Mouse (Mus musculus) heart, embryonic 14.5 days (tissue): Measurements from ENCODE around the gene Nxn. TPM values are rescaled to one million over a fixed set of nuclear protein-coding genes. Genes with fewer than 3 reads are reported as not detected.

Experiments
- ATAC-seq: fragments of 200-750 bp; cut with Nextera tagmentation; 2 replicates; pipeline ENCODE4 v1.8.0; 2017; ENCODE audit warnings: low read depth, moderate TSS enrichment; ENCODE audit not compliant: insufficient number of reproducible peaks, insufficient read depth, low FRiP score
- H3K27ac ChIP-seq, 2 experiments: fragments of 200-500 bp in 1 of 2; fragments of 300-500 bp in 1 of 2; sonication (generic) in 1 of 2; replicated peaks in 1 of 2; 2 replicates each; pipeline ENCODE4 v1.5.1; 2012 to 2014; ENCODE audit warnings: low read depth in 2 of 2, low read length in 2 of 2, control low read depth in 1 of 2, mild to moderate bottlenecking in 1 of 2, mixed read lengths in 1 of 2; ENCODE audit not compliant: control insufficient read depth in 1 of 2, insufficient read depth in 1 of 2
- H3K27me3 ChIP-seq: fragments of 300-500 bp; sonication (generic); 2 replicates; pipeline ENCODE4 v1.6.1; 2014; ENCODE audit warnings: mild to moderate bottlenecking, low read length, control low read depth; ENCODE audit not compliant: control insufficient read depth, insufficient read depth
- H3K36me3 ChIP-seq: fragments of 300-500 bp; sonication (generic); 2 replicates; pipeline ENCODE4 v1.6.1; 2014; ENCODE audit warnings: mild to moderate bottlenecking, control low read depth, low read length, mixed read lengths; ENCODE audit not compliant: control insufficient read depth, insufficient read depth
- H3K4me1 ChIP-seq, 2 experiments: fragments of 200-500 bp in 1 of 2; fragments of 300-500 bp in 1 of 2; sonication (generic) in 1 of 2; 2 replicates each; pipeline ENCODE4 v1.6.1; 2012 to 2014; ENCODE audit warnings: low read length in 2 of 2, control low read depth in 1 of 2, mixed read lengths in 1 of 2; ENCODE audit not compliant: control insufficient read depth in 2 of 2, insufficient read depth in 2 of 2
- H3K4me2 ChIP-seq: fragments of 300-500 bp; sonication (generic); 2 replicates; pipeline ENCODE4 v1.6.1; 2014; ENCODE audit warnings: mild to moderate bottlenecking, low read length
- H3K4me3 ChIP-seq, 2 experiments: fragments of 200-500 bp in 1 of 2; fragments of 300-500 bp in 1 of 2; sonication (generic) in 1 of 2; 2 replicates each; pipeline ENCODE4 v1.5.1; 2012 to 2014; ENCODE audit warnings: low read length in 2 of 2, mild to moderate bottlenecking in 2 of 2, control low read depth in 1 of 2, low read depth in 1 of 2, moderate library complexity in 1 of 2; ENCODE audit not compliant: control insufficient read depth in 1 of 2, insufficient read depth in 1 of 2
- H3K9ac ChIP-seq: fragments of 300-500 bp; sonication (generic); 2 replicates; pipeline ENCODE4 v1.6.1; 2014; ENCODE audit warnings: mild to moderate bottlenecking, low read length
- H3K9me3 ChIP-seq: fragments of 300-500 bp; sonication (generic); 2 replicates; pipeline ENCODE4 v1.6.1; 2016; ENCODE audit warnings: low read length, control low read depth; ENCODE audit not compliant: control insufficient read depth
- WGBS: fragments of 180-500 bp; shearing (Covaris S2); extraction: QIAGEN DNeasy Blood & Tissue Kit; methylation state at CpG from one replicate; pipeline ENCODE4 v1.1.7; 2014; 5-methylcytosine and 5-hydroxymethylcytosine counted together
- polyA plus RNA-seq: library from polyadenylated mRNA; unstranded; fragments of >200 nt; fragmentation: Nextera tagmentation; extraction: Ambion mirVana; gene quantifications from 2 replicates; pipeline ENCODE4 v1.2.1, GENCODE M21; 2014

Gene Nxn
- polyA plus RNA-seq, 1 experiment from 2014 or later, result 26.8 TPM

GRCm38 (mm10) chr11:76332240-76332639, 66.7 kb downstream of the Nxn start:
- Histone ChIP-seq H3K9me3 (no peaks in the 10 kb centered on the region), H3K36me3 (no peaks in the 10 kb centered on the region), H3K27me3 (no peaks in the 10 kb centered on the region), H3K27ac (peak overlapping the region in 1 of 2 experiments; percentile 24; a peak in 1 of 4 replicates), H3K4me1 (peaks cover 15 to 29% of the 10 kb centered on the region in 2 experiments), H3K9ac (no peak overlapping the region), H3K4me2 (no peak overlapping the region), H3K4me3 (no peak overlapping the region)
- no peak for ATAC-seq
- WGBS, result 58% methylated on average over 5 of the region's 5 CpGs

- H3K9ac ChIP-seq, result no peak overlapping the region
- H3K27me3 ChIP-seq, result no peaks in the 10 kb centered on the region
- no peaks in the 10 kb centered on the region for H3K9me3 ChIP-seq
- no peaks in the 10 kb centered on the region for H3K36me3 ChIP-seq
- no peak for ATAC-seq
- no peak overlapping the region for H3K4me3 ChIP-seq
- H3K27ac ChIP-seq, result no peak overlapping the region; a peak in 1 of 4 replicates
- WGBS, result 18% methylated on average over 2 of the region's 2 CpGs
- peaks cover 26 to 35% of the 10 kb centered on the region in 2 experiments for H3K4me1 ChIP-seq
- peak overlapping the region; percentile 9; the same call in 1 of the 2 replicates for H3K4me2 ChIP-seq
These were observed 70.2 kb downstream of the Nxn start for GRCm38 (mm10) chr11:76328522-76329290.

- WGBS, result 21% methylated on average over 11 of the region's 11 CpGs
- H3K4me1 ChIP-seq, result peaks cover 29 to 37% of the 10 kb centered on the region in 2 experiments
- H3K9ac ChIP-seq, result peak overlapping the region; percentile 46; the same call in 1 of the 2 replicates
- no peak for ATAC-seq
- H3K4me2 ChIP-seq, result peak overlapping the region; percentile 9
- no peaks in the 10 kb centered on the region for H3K9me3 ChIP-seq
- no peaks in the 10 kb centered on the region for H3K27me3 ChIP-seq
- H3K36me3 ChIP-seq, result no peaks in the 10 kb centered on the region
- no peak overlapping the region for H3K4me3 ChIP-seq
- H3K27ac ChIP-seq, result peak overlapping the region in 1 of 2 experiments; percentile 3; a peak in 2 of 4 replicates
These were observed 70.9 kb downstream of the Nxn start for GRCm38 (mm10) chr11:76328084-76328483.

GRCm38 (mm10) chr11:76326672-76327071, 72.3 kb downstream of the Nxn start:
- H3K27me3 ChIP-seq, result no peaks in the 10 kb centered on the region
- peaks cover 33 to 44% of the 10 kb centered on the region in 2 experiments for H3K4me1 ChIP-seq
- no peak overlapping the region for H3K4me2 ChIP-seq
- no peak overlapping the region for H3K27ac ChIP-seq
- ATAC-seq, result no peak
- no peak overlapping the region for H3K9ac ChIP-seq
- WGBS, result 86% methylated on average over 6 of the region's 6 CpGs
- H3K9me3 ChIP-seq, result no peaks in the 10 kb centered on the region
- H3K4me3 ChIP-seq, result no peak overlapping the region
- H3K36me3 ChIP-seq, result no peaks in the 10 kb centered on the region

- Histone ChIP-seq H3K27me3 (no peaks in the 10 kb centered on the region), H3K36me3 (no peaks in the 10 kb centered on the region), H3K4me1 (peaks cover 33 to 47% of the 10 kb centered on the region in 2 experiments), H3K9me3 (no peaks in the 10 kb centered on the region), H3K27ac (no peak overlapping the region), H3K4me2 (no peak overlapping the region), H3K9ac (no peak overlapping the region), H3K4me3 (no peak overlapping the region)
- 89% methylated on average over 2 of the region's 2 CpGs for WGBS
- ATAC-seq, result no peak
These were observed 72.9 kb downstream of the Nxn start for GRCm38 (mm10) chr11:76326051-76326450.

- Histone ChIP-seq H3K4me3 (no peak overlapping the region), H3K36me3 (no peaks in the 10 kb centered on the region), H3K9ac (no peak overlapping the region), H3K27me3 (no peaks in the 10 kb centered on the region), H3K9me3 (no peaks in the 10 kb centered on the region), H3K4me1 (peaks cover 32 to 44% of the 10 kb centered on the region in 2 experiments), H3K4me2 (no peak overlapping the region), H3K27ac (no peak overlapping the region)
- WGBS, result 68% methylated on average over 9 of the region's 9 CpGs
- no peak for ATAC-seq
These were observed 74.1 kb downstream of the Nxn start for GRCm38 (mm10) chr11:76324801-76325200.

GRCm38 (mm10) chr11:76324207-76324606, 74.7 kb downstream of the Nxn start:
- WGBS, result 62% methylated on average over 9 of the region's 9 CpGs
- Histone ChIP-seq H3K27ac (no peak overlapping the region; a peak in 1 of 4 replicates), H3K4me1 (peaks cover 32 to 49% of the 10 kb centered on the region in 2 experiments), H3K9ac (no peak overlapping the region), H3K4me3 (no peak overlapping the region), H3K9me3 (no peaks in the 10 kb centered on the region), H3K4me2 (no peak overlapping the region), H3K36me3 (no peaks in the 10 kb centered on the region), H3K27me3 (no peaks in the 10 kb centered on the region)
- no peak for ATAC-seq
